Mouse (Mus musculus) right cerebral cortex, postnatal 25 days (tissue): ENCODE measurements at regions not wholly inside any gene's neighbourhood (a gene's known extent, or its start where the extent isn't known, plus 50 kb on each side); places are given as distances from the start of the nearest gene placed in this dataset.
A peak's percentile ranks its signal among the peaks of the same experiment; 100 is the strongest.

Experiments
- DNase-seq: peaks from one replicate; pipeline ENCODE4 v3.0.0; 2022

DNA sequence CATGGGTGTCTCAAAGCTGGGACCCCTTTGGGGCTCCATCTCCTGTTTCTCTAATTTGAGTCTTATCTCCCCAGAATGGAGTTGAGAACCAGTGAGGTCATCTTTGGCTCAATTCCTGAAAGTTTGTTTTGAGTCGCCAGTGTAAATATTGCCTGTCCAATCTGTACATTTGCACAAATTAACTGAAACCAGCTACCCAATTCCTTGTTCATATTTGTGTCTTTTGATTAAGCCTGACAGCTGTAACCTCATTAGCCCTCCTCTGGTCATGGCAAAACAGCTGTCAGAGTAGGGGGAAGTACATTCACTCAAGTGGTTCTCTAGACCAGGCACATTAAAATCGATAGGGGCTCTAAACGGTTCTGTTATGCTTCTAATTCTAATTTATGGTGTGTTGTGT, 177.0 kb downstream of the Rps12 start:
- DNase-seq: no peak

GRCm38 (mm10) chr10:23609270-23609914, 177.7 kb downstream of the Rps12 start:
- peak; percentile 10 for DNase-seq

DNA sequence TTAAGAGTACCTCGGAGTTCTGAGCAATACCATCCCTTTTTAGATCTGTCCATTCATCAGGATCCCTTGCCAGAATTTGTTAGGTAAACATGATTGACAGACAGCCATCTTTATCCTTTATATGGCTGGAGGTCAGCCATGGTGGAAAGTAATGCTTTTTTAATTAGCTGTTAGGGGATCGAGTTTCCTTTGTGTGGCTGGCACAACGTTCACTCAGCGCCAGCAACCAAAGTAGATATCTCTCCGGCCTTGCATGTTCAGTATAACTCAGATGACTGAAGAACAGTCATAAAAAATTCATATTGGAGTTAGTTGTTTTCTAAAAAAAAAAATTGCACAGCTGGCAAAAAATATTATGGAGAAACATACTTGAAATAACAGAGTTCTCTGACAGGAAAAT, 186.4 kb downstream of the Rps12 start:
- no peak for DNase-seq

DNA sequence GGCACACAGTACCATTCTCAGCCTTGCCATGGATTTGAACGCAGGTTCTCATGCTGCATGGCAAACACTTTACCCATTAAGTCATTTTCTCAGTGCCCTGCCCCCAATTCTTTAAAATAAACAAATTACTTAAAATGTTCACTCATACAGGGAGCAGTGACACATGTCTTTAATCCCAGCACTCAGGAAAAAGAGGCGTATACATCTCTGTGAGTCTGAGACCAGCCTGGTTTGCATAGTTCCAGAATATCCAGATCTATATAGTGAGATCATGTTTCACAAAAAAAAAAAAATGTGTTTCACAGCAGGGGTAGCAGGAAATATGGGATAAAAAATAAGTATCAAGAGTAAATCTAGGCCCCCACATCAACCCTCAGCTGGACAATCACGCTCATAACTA, 191.5 kb downstream of the Rps12 start:
- no peak for DNase-seq

DNA sequence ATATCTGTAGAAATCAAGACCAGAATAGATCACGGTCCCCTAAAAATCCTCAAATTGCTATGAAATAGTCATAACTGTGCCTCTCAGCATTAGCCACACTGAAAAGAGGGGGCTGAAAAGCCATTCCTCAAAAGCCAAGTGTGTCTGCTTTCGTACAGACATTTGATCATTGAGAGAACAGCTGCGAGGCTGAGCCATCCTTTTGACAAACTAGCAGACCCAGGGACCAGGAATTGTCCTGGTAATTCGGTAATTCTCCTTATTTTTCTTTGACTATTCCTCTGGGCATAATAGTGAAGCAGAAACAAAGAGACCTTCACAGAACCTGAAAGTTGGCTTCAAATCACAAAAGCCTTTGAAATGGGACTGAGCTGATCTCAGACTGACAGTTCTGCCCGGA, 206.8 kb downstream of the Rps12 start:
- no peak for DNase-seq

- no peak for DNase-seq
These were observed 216.1 kb downstream of the Rps12 start for GRCm38 (mm10) chr10:23571013-23571412.

GRCm38 (mm10) chr10:23569386-23569785, 217.7 kb downstream of the Rps12 start:
- no peak for DNase-seq

- no peak for DNase-seq
These were observed 211.8 kb upstream of the Eya4 start for GRCm38 (mm10) chr10:23562273-23562885.

DNA sequence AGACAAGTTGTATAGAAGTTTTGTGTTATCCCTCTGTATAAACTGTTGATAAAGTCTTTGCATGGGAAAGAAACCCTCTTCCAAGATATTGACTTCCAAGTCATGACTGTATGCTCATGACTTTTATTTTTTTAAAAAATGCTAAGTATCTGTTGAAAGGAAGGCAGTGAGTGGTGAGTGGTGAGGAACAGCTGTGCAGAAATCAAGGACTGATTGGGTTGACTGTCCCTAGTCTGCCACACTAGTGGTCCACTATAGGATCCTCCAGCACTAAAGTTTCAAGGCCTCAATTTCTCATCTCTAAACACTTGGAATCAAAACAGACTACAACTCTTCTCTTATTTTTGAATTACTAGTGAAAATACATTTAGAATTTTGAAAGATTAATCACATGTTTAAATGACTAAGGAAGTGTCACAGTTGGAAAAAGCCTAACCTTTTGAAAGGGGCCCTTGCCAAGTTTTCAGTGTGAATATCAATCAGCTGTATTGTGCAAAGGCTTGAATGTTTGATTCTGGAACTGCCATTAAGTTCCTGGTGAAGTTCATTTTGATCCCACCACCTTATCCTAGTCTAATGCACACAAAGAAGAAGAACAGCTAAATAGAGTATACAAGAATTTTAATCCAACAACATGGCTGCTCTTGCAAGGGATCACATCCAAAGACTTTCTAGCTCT, 209.5 kb upstream of the Eya4 start:
- no peak for DNase-seq

DNA sequence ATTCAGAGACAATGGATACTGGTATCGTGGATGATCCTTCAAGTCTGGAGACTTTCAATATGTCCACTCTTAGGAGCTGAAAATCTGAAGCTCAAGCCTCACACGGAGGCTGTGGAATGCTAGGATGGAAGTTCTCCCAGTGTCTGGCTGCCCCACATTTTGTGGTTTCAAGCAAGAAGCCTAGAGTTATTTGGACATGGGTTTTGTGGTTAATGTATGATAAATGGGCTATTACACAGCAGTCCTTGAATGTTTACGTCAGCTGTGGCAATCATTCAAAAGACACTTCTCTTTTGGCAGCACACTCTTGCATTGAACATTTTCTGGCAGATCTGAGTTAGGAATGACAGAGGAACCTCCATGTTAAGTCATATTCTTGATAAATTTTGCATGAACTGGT, 207.2 kb upstream of the Eya4 start:
- no peak for DNase-seq

GRCm38 (mm10) chr10:23549207-23549606, 198.6 kb upstream of the Eya4 start:
- no peak for DNase-seq

- DNase-seq: no peak
These were observed 197.7 kb upstream of the Eya4 start for GRCm38 (mm10) chr10:23548322-23548721.

- DNase-seq: no peak
These were observed 192.1 kb upstream of the Eya4 start for GRCm38 (mm10) chr10:23542712-23543111.

DNA sequence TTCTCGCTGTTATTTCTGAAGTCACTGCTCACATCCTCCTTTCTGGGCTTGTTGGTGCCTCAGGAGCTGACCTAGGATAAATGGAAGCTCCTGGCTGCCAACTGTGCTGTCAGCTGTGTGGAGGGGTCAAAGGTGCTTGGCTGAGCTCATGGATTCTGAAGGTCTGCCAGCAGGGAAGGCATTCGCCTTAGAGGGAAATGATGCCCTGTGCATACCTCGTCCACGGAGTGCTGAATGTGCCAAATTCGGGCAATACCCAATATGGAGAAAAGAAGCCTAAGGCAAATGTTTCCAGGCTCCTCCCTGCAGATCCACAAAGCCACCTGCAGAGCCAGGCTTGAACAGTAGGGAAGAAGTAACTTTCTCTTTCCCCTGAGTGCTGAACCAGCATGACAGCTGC, 191.3 kb upstream of the Eya4 start:
- DNase-seq: no peak

- DNase-seq: no peak
These were observed 184.1 kb upstream of the Eya4 start for GRCm38 (mm10) chr10:23534636-23535035.

- no peak for DNase-seq
These were observed 181.6 kb upstream of the Eya4 start for GRCm38 (mm10) chr10:23531964-23532758.

GRCm38 (mm10) chr10:23530715-23531114, 180.1 kb upstream of the Eya4 start:
- no peak for DNase-seq

DNA sequence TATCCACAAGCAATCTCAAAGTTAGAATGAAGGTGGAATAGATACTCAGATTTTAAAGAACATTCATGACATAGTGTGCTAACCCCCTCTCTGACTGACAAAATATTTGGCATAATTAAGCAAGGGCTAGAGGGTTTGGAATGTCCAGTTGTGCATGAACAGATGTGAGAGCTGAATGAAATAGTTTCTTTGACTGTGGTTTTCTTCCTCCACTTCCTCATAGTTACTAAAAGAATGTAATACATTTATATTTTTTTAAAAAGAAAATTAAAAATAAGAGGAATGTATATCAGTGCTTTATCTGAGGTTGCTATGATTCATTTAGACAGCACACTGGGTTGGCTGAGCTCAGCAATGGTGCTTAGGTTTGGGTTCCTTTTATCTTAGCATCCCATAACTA, 176.2 kb upstream of the Eya4 start:
- DNase-seq: no peak

DNA sequence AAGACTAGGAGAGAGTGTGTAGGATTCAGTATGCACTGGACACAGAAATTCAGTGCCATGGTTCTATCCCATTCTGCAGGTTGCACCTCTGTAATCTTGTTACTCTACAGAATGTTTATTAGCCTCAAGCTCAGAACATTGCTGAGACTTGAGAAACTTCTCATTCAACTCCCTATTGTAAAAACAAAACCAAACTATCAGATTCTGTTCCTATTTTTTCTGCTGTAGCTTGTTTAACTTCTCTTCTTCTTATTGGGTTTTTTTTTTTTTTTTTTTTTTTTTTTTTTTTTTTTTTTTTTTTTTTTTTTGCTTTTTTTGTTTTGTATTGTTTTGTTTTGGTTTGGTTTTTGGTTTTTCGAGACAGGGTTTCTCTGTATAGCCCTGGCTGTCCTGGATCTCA, 172.1 kb upstream of the Eya4 start:
- DNase-seq: no peak

- DNase-seq: no peak
These were observed 143.1 kb upstream of the Eya4 start for GRCm38 (mm10) chr10:23493647-23494046.

- no peak for DNase-seq
These were observed 142.4 kb upstream of the Eya4 start for GRCm38 (mm10) chr10:23492971-23493370.

- no peak for DNase-seq
These were observed 138.4 kb upstream of the Eya4 start for GRCm38 (mm10) chr10:23488996-23489395.

- no peak for DNase-seq
These were observed 129.9 kb upstream of the Eya4 start for GRCm38 (mm10) chr10:23480474-23480873.

DNA sequence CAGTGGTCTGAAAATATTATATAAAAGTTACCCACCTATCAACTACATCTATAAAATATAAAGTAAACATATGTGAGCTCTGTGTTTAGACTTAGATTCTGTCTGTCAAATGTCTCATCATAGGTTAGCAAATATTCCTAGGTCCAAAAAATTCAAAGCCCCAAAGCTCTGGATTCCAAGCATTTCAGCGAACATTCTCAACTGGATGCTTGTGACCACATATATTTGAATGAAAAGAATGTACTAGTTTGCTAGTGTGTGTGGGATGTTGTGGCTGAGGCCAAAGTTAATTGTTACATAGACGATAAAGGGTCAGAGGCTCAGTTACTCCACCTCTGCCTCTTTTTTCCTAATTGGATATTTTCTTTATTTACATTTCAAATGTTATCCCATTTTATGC, 128.3 kb upstream of the Eya4 start:
- no peak for DNase-seq
